Mouse (Mus musculus) forebrain, embryonic 10.5 days (tissue): ENCODE data around the gene Agbl5. TPM values are rescaled to one million over a fixed set of nuclear protein-coding genes. Genes with fewer than 3 reads are reported as not detected.

Experiments used
- DNase-seq: peaks from one replicate; pipeline ENCODE4 v3.0.0-alpha.2; 2017; ENCODE audit warnings: low spot score; ENCODE audit errors: extremely low spot score
- H3K27ac ChIP-seq: fragments of 300-500 bp; sonication (generic); 2 replicates; pipeline ENCODE4 v1.5.1; 2016; ENCODE audit warnings: mild to moderate bottlenecking
- H3K27me3 ChIP-seq: fragments of 300-500 bp; sonication (generic); 2 replicates; pipeline ENCODE4 v1.6.1; 2016; ENCODE audit warnings: mild to moderate bottlenecking; ENCODE audit not compliant: poor library complexity, severe bottlenecking
- H3K36me3 ChIP-seq: fragments of 300-500 bp; sonication (generic); replicated peaks from 2 replicates; pipeline ENCODE4 v1.6.1; 2016; ENCODE audit warnings: mild to moderate bottlenecking, moderate library complexity
- H3K4me1 ChIP-seq: fragments of 300-500 bp; sonication (generic); 2 replicates; pipeline ENCODE4 v1.6.1; 2016
- H3K4me3 ChIP-seq: fragments of 300-500 bp; sonication (generic); 2 replicates; pipeline ENCODE4 v1.5.1; 2016; ENCODE audit warnings: mild to moderate bottlenecking, moderate library complexity
- H3K9me3 ChIP-seq: fragments of 300-500 bp; sonication (generic); 2 replicates; pipeline ENCODE4 v1.6.1; 2016; ENCODE audit warnings: mild to moderate bottlenecking, moderate library complexity
- WGBS: fragments of 180-500 bp; shearing (Covaris S2); methylation state at CpG from one replicate; pipeline ENCODE4 v1.1.7; 2016; 5-methylcytosine and 5-hydroxymethylcytosine counted together
- polyA plus RNA-seq: library from polyadenylated mRNA; unstranded; fragments of >200 nt; fragmentation: Nextera tagmentation; extraction: Ambion mirVana; gene quantifications from 2 replicates; pipeline ENCODE4 v1.2.1, GENCODE M21; 2016

Gene Agbl5
- polyA plus RNA-seq: 19.9 and 20.1 TPM in 2 replicates

GRCm38 (mm10) chr5:30888337-30889087 is at the start of gene Agbl5:
Agbl5 (plus strand) TSS chr5:30888694.
- peak within 1 kb of the TSS; percentile 86 for H3K4me3 ChIP-seq
- H3K36me3 ChIP-seq: peaks cover 32% of the 10 kb centered on the region
- DNase-seq: peak; percentile 98
- under 1% methylated on average over 41 of the region's 42 CpGs for WGBS
- H3K27ac ChIP-seq: peak within 1 kb of the TSS; percentile 99
- no peaks in the 10 kb centered on the region for H3K9me3 ChIP-seq
- peaks cover 36% of the 10 kb centered on the region for H3K4me1 ChIP-seq
- no peaks in the 10 kb centered on the region for H3K27me3 ChIP-seq

GRCm38 (mm10) chr5:30839731-30840130 is 48.8 kb upstream of the Agbl5 start:
- no peak overlapping the region for H3K4me3 ChIP-seq
- DNase-seq: no peak
- WGBS: 89% methylated on average over 2 of the region's 2 CpGs
- no peaks in the 10 kb centered on the region for H3K4me1 ChIP-seq
- H3K27me3 ChIP-seq: no peaks in the 10 kb centered on the region
- H3K27ac ChIP-seq: no peak overlapping the region
- peaks cover 8% of the 10 kb centered on the region for H3K9me3 ChIP-seq
- peaks cover 19% of the 10 kb centered on the region for H3K36me3 ChIP-seq

GRCm38 (mm10) chr5:30841896-30842295 is 46.6 kb upstream of the Agbl5 start:
- Histone ChIP-seq H3K27me3 (no peaks in the 10 kb centered on the region), H3K9me3 (peaks cover 5% of the 10 kb centered on the region), H3K4me1 (no peaks in the 10 kb centered on the region), H3K36me3 (peaks cover 11% of the 10 kb centered on the region), H3K4me3 (no peak overlapping the region), H3K27ac (no peak overlapping the region)
- DNase-seq: no peak
- 57% methylated on average over 3 of the region's 3 CpGs for WGBS

GRCm38 (mm10) chr5:30849891-30850555 is 38.5 kb upstream of the Agbl5 start:
- Histone ChIP-seq H3K4me3 (no peak overlapping the region), H3K27me3 (no peaks in the 10 kb centered on the region), H3K9me3 (no peaks in the 10 kb centered on the region), H3K27ac (no peak overlapping the region), H3K36me3 (no peaks in the 10 kb centered on the region), H3K4me1 (peaks cover 10% of the 10 kb centered on the region)
- 71% methylated on average over 6 of the region's 6 CpGs for WGBS
- DNase-seq: no peak

GRCm38 (mm10) chr5:30850556-30850925 is 38.0 kb upstream of the Agbl5 start:
- Histone ChIP-seq H3K36me3 (no peaks in the 10 kb centered on the region), H3K9me3 (no peaks in the 10 kb centered on the region), H3K4me3 (no peak overlapping the region), H3K27ac (no peak overlapping the region), H3K27me3 (no peaks in the 10 kb centered on the region), H3K4me1 (peaks cover 10% of the 10 kb centered on the region)
- DNase-seq: no peak
- WGBS: 71% methylated on average over 2 of the region's 2 CpGs

- H3K27ac ChIP-seq: no peak overlapping the region
- DNase-seq: no peak
- peaks cover 10% of the 10 kb centered on the region for H3K4me1 ChIP-seq
- no peak overlapping the region for H3K4me3 ChIP-seq
- no peaks in the 10 kb centered on the region for H3K36me3 ChIP-seq
- H3K9me3 ChIP-seq: no peaks in the 10 kb centered on the region
- H3K27me3 ChIP-seq: no peaks in the 10 kb centered on the region
- 94% methylated on average over 4 of the region's 4 CpGs for WGBS
Observed at GRCm38 (mm10) chr5:30853522-30853921, 35.0 kb upstream of the Agbl5 start.

- H3K36me3 ChIP-seq: no peaks in the 10 kb centered on the region
- no peak overlapping the region for H3K27ac ChIP-seq
- peaks cover 7% of the 10 kb centered on the region; the same call in 1 of the 2 replicates for H3K9me3 ChIP-seq
- H3K27me3 ChIP-seq: no peaks in the 10 kb centered on the region
- 52% methylated on average over 3 of the region's 3 CpGs for WGBS
- H3K4me3 ChIP-seq: no peak overlapping the region
- H3K4me1 ChIP-seq: peaks cover 2% of the 10 kb centered on the region; the same call in 1 of the 2 replicates
- DNase-seq: no peak
Observed at GRCm38 (mm10) chr5:30855674-30856073, 32.8 kb upstream of the Agbl5 start.

GRCm38 (mm10) chr5:30856124-30856523 is 32.4 kb upstream of the Agbl5 start:
- H3K27ac ChIP-seq: no peak overlapping the region
- 89% methylated on average over 2 of the region's 2 CpGs for WGBS
- no peaks in the 10 kb centered on the region for H3K27me3 ChIP-seq
- DNase-seq: no peak
- H3K4me3 ChIP-seq: no peak overlapping the region
- no peaks in the 10 kb centered on the region for H3K4me1 ChIP-seq
- no peaks in the 10 kb centered on the region for H3K36me3 ChIP-seq
- peaks cover 7% of the 10 kb centered on the region; the same call in 1 of the 2 replicates for H3K9me3 ChIP-seq

GRCm38 (mm10) chr5:30863852-30864251 is 24.6 kb upstream of the Agbl5 start:
- peaks cover under 1% of the 10 kb centered on the region for H3K4me1 ChIP-seq
- H3K9me3 ChIP-seq: peaks cover 7% of the 10 kb centered on the region; the same call in 1 of the 2 replicates
- peaks cover 6% of the 10 kb centered on the region; the same call in 1 of the 2 replicates for H3K27me3 ChIP-seq
- WGBS: 46% methylated on average over 4 of the region's 4 CpGs
- H3K36me3 ChIP-seq: peaks cover 39% of the 10 kb centered on the region
- H3K4me3 ChIP-seq: no peak overlapping the region
- DNase-seq: no peak
- no peak overlapping the region for H3K27ac ChIP-seq

GRCm38 (mm10) chr5:30864322-30864721 is 24.2 kb upstream of the Agbl5 start:
- H3K27me3 ChIP-seq: peaks cover 6% of the 10 kb centered on the region; the same call in 1 of the 2 replicates
- peaks cover 39% of the 10 kb centered on the region for H3K36me3 ChIP-seq
- DNase-seq: no peak

GRCm38 (mm10) chr5:30866871-30867270 is 21.6 kb upstream of the Agbl5 start:
- no peak overlapping the region for H3K27ac ChIP-seq
- H3K4me1 ChIP-seq: peaks cover 21% of the 10 kb centered on the region
- peaks cover 50% of the 10 kb centered on the region for H3K36me3 ChIP-seq
- no peaks in the 10 kb centered on the region for H3K9me3 ChIP-seq
- H3K4me3 ChIP-seq: no peak overlapping the region
- 92% methylated on average over 3 of the region's 3 CpGs for whole genome bisulfite sequencing
- no peak for DNase-seq
- peaks cover 6% of the 10 kb centered on the region; the same call in 1 of the 2 replicates for H3K27me3 ChIP-seq

More at GRCm38 (mm10) chr5:30864322-30864721, 24.2 kb upstream of the Agbl5 start:
- Histone ChIP-seq H3K9me3 (peaks cover 7% of the 10 kb centered on the region; the same call in 1 of the 2 replicates), H3K4me1 (peaks cover 4% of the 10 kb centered on the region), H3K4me3 (no peak overlapping the region), H3K27ac (no peak overlapping the region)
- 48% methylated on average over 15 of the region's 15 CpGs for WGBS

- Histone ChIP-seq H3K36me3 (peaks cover 52% of the 10 kb centered on the region), H3K27ac (peak within 1 kb of the TSS; percentile 93), H3K4me3 (no peak within 1 kb of the TSS), H3K27me3 (peaks cover 6% of the 10 kb centered on the region; the same call in 1 of the 2 replicates), H3K4me1 (peaks cover 21% of the 10 kb centered on the region), H3K9me3 (no peaks in the 10 kb centered on the region)
- 95% methylated on average over 3 of the region's 3 CpGs for WGBS
- DNase-seq: no peak
Observed at GRCm38 (mm10) chr5:30867712-30868111, 20.8 kb upstream of the Agbl5 start, which contains the start of gene Tmem214. Tmem214 (plus strand) TSS chr5:30868012.

- Histone ChIP-seq H3K4me1 (peaks cover 21% of the 10 kb centered on the region), H3K9me3 (no peaks in the 10 kb centered on the region), H3K4me3 (peak overlapping the region; percentile 90), H3K27ac (peak overlapping the region; percentile 93), H3K36me3 (peaks cover 61% of the 10 kb centered on the region), H3K27me3 (no peaks in the 10 kb centered on the region)
- DNase-seq: peak; percentile 32
- WGBS: 23% methylated on average over 9 of the region's 9 CpGs
Observed at GRCm38 (mm10) chr5:30868981-30869380, 19.5 kb upstream of the Agbl5 start.
